ENCODE assay signal across 23 mouse cellular contexts in genomic region chr9:31092833-31093195, GRCm38 (mm10).
"Had no signal": no experiment of that assay in that cellular context is flagged by ENCODE, and none has a peak within 500 bp of the region (broad histone marks: within the 10 kb centered on the region; RNA-seq: fewer than 3 reads in every experiment).

No protein-coding gene starts in this region.

- H3K36me3 ChIP-seq: kidney, embryonic 15.5 days; limb, embryonic 12.5 days; limb, embryonic 15.5 days; liver, embryonic 13.5 days; midbrain, embryonic 12.5 days; midbrain, embryonic 15.5 days; neural tube, embryonic 12.5 days; neural tube, embryonic 15.5 days had no signal

- H3K4me3 ChIP-seq: kidney, embryonic 15.5 days; left cerebral cortex, adult 2 months; limb, embryonic 12.5 days; limb, embryonic 15.5 days; liver, embryonic 13.5 days; midbrain, embryonic 12.5 days; midbrain, embryonic 15.5 days; neural tube, embryonic 12.5 days; neural tube, embryonic 15.5 days had no signal

- H3K9me3 ChIP-seq: kidney, embryonic 15.5 days; limb, embryonic 12.5 days; limb, embryonic 15.5 days; liver, embryonic 13.5 days; midbrain, embryonic 12.5 days; midbrain, embryonic 15.5 days; neural tube, embryonic 12.5 days; neural tube, embryonic 15.5 days had no signal

- H3K27me3 ChIP-seq: kidney, embryonic 15.5 days; limb, embryonic 15.5 days; liver, embryonic 13.5 days; midbrain, embryonic 12.5 days; midbrain, embryonic 15.5 days; neural tube, embryonic 12.5 days; neural tube, embryonic 15.5 days had no signal

- H3K9ac ChIP-seq: kidney, embryonic 15.5 days; limb, embryonic 12.5 days; limb, embryonic 15.5 days; liver, embryonic 13.5 days; midbrain, embryonic 12.5 days; midbrain, embryonic 15.5 days; neural tube, embryonic 12.5 days; neural tube, embryonic 15.5 days had no signal

- H3K4me2 ChIP-seq: kidney, embryonic 15.5 days; limb, embryonic 12.5 days; limb, embryonic 15.5 days; liver, embryonic 13.5 days; midbrain, embryonic 12.5 days; midbrain, embryonic 15.5 days; neural tube, embryonic 12.5 days; neural tube, embryonic 15.5 days had no signal

- ATAC-seq: midbrain, embryonic 15.5 days had no signal

- H3K27ac ChIP-seq: kidney, embryonic 15.5 days; left cerebral cortex, adult 2 months; limb, embryonic 12.5 days; limb, embryonic 15.5 days; liver, embryonic 13.5 days; midbrain, embryonic 12.5 days; midbrain, embryonic 15.5 days; neural tube, embryonic 12.5 days; neural tube, embryonic 15.5 days; stomach, postnatal 0 days had no signal

- H3K4me1 ChIP-seq: kidney, embryonic 15.5 days; liver, embryonic 13.5 days; midbrain, embryonic 15.5 days; neural tube, embryonic 12.5 days; neural tube, embryonic 15.5 days had no signal

- DNase-seq: kidney, adult 8-10 months; kidney, postnatal 10 days; kidney, postnatal 36 days; layer of hippocampus, postnatal 36 days; liver, embryonic 13.5 days; lung, adult 2 months; lung, postnatal 14 days; lung, postnatal 4 days; right cerebral cortex, adult 18-20 months; right cerebral cortex, postnatal 14 days; right cerebral cortex, postnatal 4 days; thymus, adult 2 months; thymus, postnatal 14 days; thymus, postnatal 4 days had no signal
